Mouse (Mus musculus) liver, adult 2 months (tissue): Measurements from ENCODE around the gene Cdh4.

Experiments
- CTCF ChIP-seq: fragments of 200-500 bp; IDR thresholded peaks from 2 replicates; pipeline ENCODE4 v1.5.1; 2011; ENCODE audit warnings: low read depth, low read length, control low read depth
- POLR2A ChIP-seq: fragments of 200-500 bp; IDR thresholded peaks from 2 replicates; pipeline ENCODE4 v1.6.1; 2011; ENCODE audit warnings: low read length, control low read depth; ENCODE audit not compliant: insufficient read depth; ENCODE audit errors: extremely low read depth

- TF ChIP-seq CTCF (no peak), POLR2A (no peak)
These were observed 348.5 kb downstream of the Cdh4 start for GRCm38 (mm10) chr2:179790684-179791083.
